Mouse (Mus musculus) erythroblast, embryonic 14.5 days (primary cell): ENCODE measurements around the gene Ddi2.

ENCODE experiments used
- GATA1 ChIP-seq: IDR thresholded peaks from 2 replicates; pipeline ENCODE4 v1.6.1; 2012; ENCODE audit warnings: low read length, inconsistent platforms, mixed read lengths
- TAL1 ChIP-seq: IDR thresholded peaks from 3 replicates; pipeline ENCODE4 v1.6.1; 2012; ENCODE audit warnings: low read length, inconsistent platforms, mixed read lengths

GRCm38 (mm10) chr4:141741856-141742255 lies 18.6 kb upstream of the Ddi2 start:
- TF ChIP-seq GATA1 = no peak
- no peak for TF ChIP-seq TAL1
